Mouse (Mus musculus) cortical plate, adult 2 months (tissue): ENCODE measurements at regions not wholly inside any gene's neighbourhood (a gene's known extent, or its start where the extent isn't known, plus 50 kb on each side); places are given as distances from the start of the nearest gene placed in this dataset.

Experiments
- CTCF ChIP-seq: fragments of 200-500 bp; IDR thresholded peaks from 2 replicates; pipeline ENCODE4 v1.5.1; 2011; ENCODE audit warnings: mild to moderate bottlenecking, control low read depth, low read length; ENCODE audit not compliant: insufficient read depth; ENCODE audit errors: extremely low read depth
- POLR2A ChIP-seq: fragments of 200-500 bp; IDR thresholded peaks from 2 replicates; pipeline ENCODE4 v1.6.1; 2011; ENCODE audit warnings: mild to moderate bottlenecking, low read length, control low read depth; ENCODE audit not compliant: insufficient read depth; ENCODE audit errors: extremely low read depth

- no peak for TF ChIP-seq CTCF
- TF ChIP-seq POLR2A: no peak
These were observed 2112.6 kb downstream of the 9330182O14Rik start for GRCm38 (mm10) chr15:42246812-42247211.
